Mouse (Mus musculus): ENCODE measurements at regions not wholly inside any gene's neighbourhood (a gene's known extent, or its start where the extent isn't known, plus 50 kb on each side); places are given as distances from the start of the nearest gene placed in this dataset.

DNA sequence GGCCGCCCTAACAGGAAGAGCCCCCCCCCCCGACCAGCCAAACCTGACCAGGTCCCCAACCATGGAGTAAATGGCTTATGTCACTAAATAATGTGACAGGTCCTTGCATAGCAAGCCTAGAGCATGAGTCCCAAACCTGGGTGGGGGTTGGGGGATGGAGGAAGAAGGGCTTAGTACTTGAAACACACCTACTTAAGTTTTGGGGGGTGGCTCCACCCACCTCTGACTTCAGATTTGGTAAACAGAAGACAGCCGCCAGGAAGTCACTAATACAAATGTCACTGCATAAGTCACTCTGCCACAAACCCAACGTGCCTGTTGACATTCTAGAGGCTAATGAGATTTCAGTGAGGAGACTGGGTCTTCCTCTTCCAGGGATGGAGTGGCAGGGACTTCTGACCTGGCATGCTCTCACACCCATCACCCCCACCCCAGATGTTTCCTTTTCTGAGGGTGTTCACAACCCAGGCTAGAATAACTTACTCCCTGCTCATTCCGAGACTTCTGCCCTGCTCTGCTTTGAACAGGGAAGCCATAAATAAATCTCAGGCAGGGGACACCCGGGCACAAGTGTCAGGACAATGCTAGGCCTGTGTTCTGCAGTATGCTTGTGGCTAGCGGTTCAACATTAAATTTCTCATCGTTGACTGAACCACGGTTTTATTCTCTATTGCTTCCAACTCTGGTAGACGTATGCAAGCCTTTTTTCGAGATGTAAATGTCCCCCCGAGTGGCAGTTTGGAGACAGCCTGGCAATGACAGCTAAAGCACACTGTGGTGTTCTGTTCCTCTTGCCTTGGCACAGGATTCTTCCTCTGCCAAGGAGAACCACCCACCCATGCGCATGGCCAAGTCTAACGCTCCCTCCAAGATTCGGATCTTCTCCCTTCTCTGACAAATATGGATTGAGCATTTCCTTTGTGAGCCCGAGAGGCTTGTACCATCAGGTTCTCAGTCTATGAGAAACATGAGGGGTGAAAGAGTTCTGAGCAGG lies 161.6 kb upstream of the Dyrk2 start:
- Histone ChIP-seq H3K9me3 (replicated peaks; ENCODE audit: insufficient read depth, low read length) (no peaks in the 10 kb centered on the region), H3K27me3 (ENCODE audit: control insufficient read depth in 1 of 2, insufficient read depth in 2 of 2, low read length in 2 of 2) (no peaks in the 10 kb centered on the region), H3K79me2 (ENCODE audit: control insufficient read depth, insufficient read depth, low read length, poor library complexity) (no peaks in the 10 kb centered on the region), H3K9ac (ENCODE audit: control insufficient read depth, low read depth, low read length, poor library complexity, severe bottlenecking) (no peak overlapping the region), H3K4me1 (ENCODE audit: control insufficient read depth in 1 of 2, insufficient read depth in 2 of 2, low read length in 2 of 2) (no peaks in the 10 kb centered on the region), H3K36me3 (ENCODE audit: control insufficient read depth in 1 of 2, insufficient read depth in 2 of 2, low read length in 2 of 2) (no peaks in the 10 kb centered on the region), H3K4me3 (ENCODE audit: control insufficient read depth in 1 of 2, insufficient read depth in 1 of 2, low read depth in 2 of 2, low read length in 2 of 2) (no peak overlapping the region), H3K27ac (ENCODE audit: control insufficient read depth, low read depth, low read length) (no peak overlapping the region)
- no peak for DNase-seq (ENCODE audit: low read depth, low spot score)
- TF ChIP-seq POLR2A (IDR thresholded peaks at IDR 0.05; ENCODE audit: control insufficient read depth in 1 of 2, insufficient read depth in 1 of 2, low read depth in 1 of 2, low read length in 2 of 2, poor library complexity in 1 of 2) = no peak
- TF ChIP-seq CHD2 (IDR thresholded peaks at IDR 0.05; ENCODE audit: low read length) = no peak
- TF ChIP-seq ELF1 (IDR thresholded peaks at IDR 0.05; ENCODE audit: low read depth, low read length) = no peak
- no peak for TF ChIP-seq USF2 (IDR thresholded peaks at IDR 0.05; ENCODE audit: borderline replicate concordance in 1 of 2, insufficient read depth in 1 of 2, low read depth in 1 of 2, low read length in 2 of 2)
- no peak for TF ChIP-seq NELFE (IDR thresholded peaks at IDR 0.05; ENCODE audit: low read depth, low read length)
- TF ChIP-seq MXI1 (IDR thresholded peaks at IDR 0.05; ENCODE audit: low read depth, low read length) = no peak
- TF ChIP-seq JUND (IDR thresholded peaks at IDR 0.05; ENCODE audit: low read depth, low read length) = no peak
- no peak for TF ChIP-seq POLR2AphosphoS5 (IDR thresholded peaks at IDR 0.05; ENCODE audit: borderline replicate concordance, low read depth, low read length)
- no peak for TF ChIP-seq RAD21 (IDR thresholded peaks at IDR 0.05; ENCODE audit: low read depth, low read length)
- no peak for TF ChIP-seq CHD1 (IDR thresholded peaks at IDR 0.05; ENCODE audit: low read depth, low read length)
- no peak for TF ChIP-seq ZKSCAN1 (IDR thresholded peaks at IDR 0.05; ENCODE audit: low read depth, low read length)
- TF ChIP-seq MAX (IDR thresholded peaks at IDR 0.05; ENCODE audit: low read length) = no peak
- TF ChIP-seq E2F4 (IDR thresholded peaks at IDR 0.05; ENCODE audit: borderline replicate concordance, low read depth, low read length) = no peak
- no peak for TF ChIP-seq POLR2AphosphoS2 (IDR thresholded peaks at IDR 0.05; ENCODE audit: low read length)

DNA sequence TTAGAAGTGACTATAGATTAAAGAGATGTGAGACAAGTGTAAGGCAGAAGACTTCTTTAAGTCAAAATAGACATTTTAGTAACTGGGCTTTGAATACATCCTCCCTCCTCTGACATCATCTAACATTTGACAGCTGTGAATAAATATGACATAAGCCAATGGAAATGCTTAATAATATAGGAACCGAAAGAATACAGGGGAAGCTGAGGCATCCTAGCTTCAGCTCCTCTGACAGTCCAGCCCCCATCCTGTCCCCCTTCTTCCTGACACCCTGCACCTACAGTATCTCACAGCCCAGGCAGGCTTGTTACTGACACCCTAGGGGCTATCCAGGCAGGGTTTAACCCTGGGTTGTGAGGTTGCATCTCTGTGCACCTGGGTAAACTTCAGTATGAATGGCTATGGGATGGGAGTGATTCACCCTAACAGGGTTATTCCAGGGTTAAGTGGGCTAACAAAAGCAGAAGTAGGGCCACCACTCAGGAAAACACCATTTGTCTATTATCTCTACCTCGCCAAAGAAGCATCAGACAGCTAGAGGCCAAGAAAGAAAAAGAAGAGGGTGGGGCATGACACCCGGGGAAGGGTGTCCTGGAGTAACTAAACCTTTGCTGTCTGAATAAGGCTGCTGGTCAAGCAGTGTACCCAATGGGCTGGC lies 158.6 kb upstream of the Dyrk2 start:
- Histone ChIP-seq H3K27me3 (ENCODE audit: control insufficient read depth in 1 of 2, insufficient read depth in 2 of 2, low read length in 2 of 2) (no peaks in the 10 kb centered on the region), H3K79me2 (ENCODE audit: control insufficient read depth, insufficient read depth, low read length, poor library complexity) (no peaks in the 10 kb centered on the region), H3K9me3 (replicated peaks; ENCODE audit: insufficient read depth, low read length) (no peaks in the 10 kb centered on the region), H3K4me3 (ENCODE audit: control insufficient read depth in 1 of 2, insufficient read depth in 1 of 2, low read depth in 2 of 2, low read length in 2 of 2) (no peak overlapping the region), H3K4me1 (ENCODE audit: control insufficient read depth in 1 of 2, insufficient read depth in 2 of 2, low read length in 2 of 2) (no peaks in the 10 kb centered on the region), H3K9ac (ENCODE audit: control insufficient read depth, low read depth, low read length, poor library complexity, severe bottlenecking) (no peak overlapping the region), H3K27ac (ENCODE audit: control insufficient read depth, low read depth, low read length) (no peak overlapping the region), H3K36me3 (ENCODE audit: control insufficient read depth in 1 of 2, insufficient read depth in 2 of 2, low read length in 2 of 2) (no peaks in the 10 kb centered on the region)
- no peak for TF ChIP-seq GABPA (IDR thresholded peaks at IDR 0.05; ENCODE audit: low read depth, low read length)
- TF ChIP-seq E2F4 (IDR thresholded peaks at IDR 0.05; ENCODE audit: borderline replicate concordance, low read depth, low read length) = no peak
- TF ChIP-seq MYC (IDR thresholded peaks at IDR 0.05; ENCODE audit: low read depth, low read length) = no peak
- no peak for TF ChIP-seq EP300 (IDR thresholded peaks at IDR 0.05; ENCODE audit: low read depth in 1 of 2, low read length in 2 of 2)
- no peak for TF ChIP-seq SMC3 (IDR thresholded peaks at IDR 0.05; ENCODE audit: low read depth, low read length)
- no peak for TF ChIP-seq TBP (IDR thresholded peaks at IDR 0.05; ENCODE audit: low read depth, low read length)
- no peak for TF ChIP-seq MEF2A (IDR thresholded peaks at IDR 0.05; ENCODE audit: extremely low read depth, insufficient replicate concordance, low read depth, low read length, poor library complexity, severe bottlenecking)
- no peak for TF ChIP-seq MXI1 (IDR thresholded peaks at IDR 0.05; ENCODE audit: low read depth, low read length)
- TF ChIP-seq TAL1 (IDR thresholded peaks at IDR 0.05; ENCODE audit: low read length) = no peak
- no peak for TF ChIP-seq GATA1 (IDR thresholded peaks at IDR 0.05; ENCODE audit: low read depth, low read length)
- no peak for TF ChIP-seq RAD21 (IDR thresholded peaks at IDR 0.05; ENCODE audit: low read depth, low read length)
- no peak for TF ChIP-seq CHD1 (IDR thresholded peaks at IDR 0.05; ENCODE audit: low read depth, low read length)
- TF ChIP-seq MAFK (IDR thresholded peaks at IDR 0.05; ENCODE audit: borderline replicate concordance, low read depth, low read length) = no peak
- TF ChIP-seq USF2 (IDR thresholded peaks at IDR 0.05; ENCODE audit: borderline replicate concordance in 1 of 2, insufficient read depth in 1 of 2, low read depth in 1 of 2, low read length in 2 of 2) = no peak
- TF ChIP-seq POLR2AphosphoS5 (IDR thresholded peaks at IDR 0.05; ENCODE audit: borderline replicate concordance, low read depth, low read length) = no peak
- no peak for TF ChIP-seq ETS1 (IDR thresholded peaks at IDR 0.05; ENCODE audit: low read depth, low read length)
- TF ChIP-seq SIN3A (IDR thresholded peaks at IDR 0.05; ENCODE audit: low read length) = no peak
- no peak for TF ChIP-seq USF1 (IDR thresholded peaks at IDR 0.05; ENCODE audit: low read depth, low read length)
- DNase-seq (ENCODE audit: low read depth, low spot score) = no peak
